Mouse (Mus musculus) G1E (cell line): ENCODE measurements around the gene St6galnac3. TPM values are rescaled to one million over a fixed set of nuclear protein-coding genes. Genes with fewer than 3 reads are reported as not detected.

Experiments
- ATAC-seq: 2 replicates; pipeline ENCODE4 v1.8.0; 2016; ENCODE audit warnings: mild to moderate bottlenecking; ENCODE audit not compliant: insufficient number of reproducible peaks, poor library complexity, low FRiP score, severe bottlenecking; ENCODE audit errors: extremely low read depth
- DNase-seq: peaks from one replicate; pipeline ENCODE4 v3.0.0; 2012; ENCODE audit warnings: low spot score
- H3K27me3 ChIP-seq: 2 replicates; pipeline ENCODE4 v1.6.1; 2012; ENCODE audit warnings: mild to moderate bottlenecking, low read length, inconsistent platforms; ENCODE audit not compliant: insufficient read depth
- H3K36me3 ChIP-seq: replicated peaks from 2 replicates; pipeline ENCODE3; 2012; ENCODE audit warnings: mild to moderate bottlenecking, inconsistent platforms
- H3K4me1 ChIP-seq: 2 replicates; pipeline ENCODE4 v1.6.1; 2012; ENCODE audit warnings: low read depth, low read length, inconsistent platforms, mixed read lengths; ENCODE audit not compliant: insufficient read depth
- H3K4me3 ChIP-seq: 2 replicates; pipeline ENCODE4 v1.5.1; 2012; ENCODE audit warnings: low read depth, mild to moderate bottlenecking, inconsistent platforms, low read length, moderate library complexity, mixed read lengths
- H3K9me3 ChIP-seq: replicated peaks from 2 replicates; pipeline ENCODE4 v1.6.1; 2012; ENCODE audit warnings: inconsistent platforms
- CTCF ChIP-seq: IDR thresholded peaks from 2 replicates; pipeline ENCODE4 v1.5.1; 2012; ENCODE audit warnings: low read depth, low read length, inconsistent platforms, mixed read lengths
- GATA1 ChIP-seq: IDR thresholded peaks from 2 replicates; pipeline ENCODE4 v1.6.1; 2012; ENCODE audit warnings: borderline replicate concordance, low read length, inconsistent platforms, mixed read lengths
- GATA2 ChIP-seq: IDR thresholded peaks from 2 replicates; pipeline ENCODE4 v1.6.1; 2012; ENCODE audit warnings: low read depth, low read length, inconsistent platforms, borderline replicate concordance
- POLR2AphosphoS5 ChIP-seq: IDR thresholded peaks from 2 replicates; pipeline ENCODE4 v1.6.1; 2012; ENCODE audit warnings: low read depth, low read length, inconsistent platforms; ENCODE audit not compliant: insufficient replicate concordance
- TAL1 ChIP-seq: conservative IDR thresholded peaks from 2 replicates; pipeline ENCODE4 v1.6.1; 2012; ENCODE audit warnings: low read depth, low read length, inconsistent platforms, mixed read lengths
- polyA plus RNA-seq: library from polyadenylated mRNA; stranded (reverse); fragments of >175 nt; gene quantifications from 2 replicates; pipeline ENCODE4 v1.2.3, GENCODE M21; 2012
- total RNA-seq, 2 experiments: library from RNA; stranded (forward) in 1 of 2; stranded (reverse) in 1 of 2; fragments of 200-1000 nt in 1 of 2; fragments of >200 nt in 1 of 2; fragmentation: Nextera tagmentation in 1 of 2; gene quantifications; 2 replicates each; pipeline ENCODE4 v1.2.3; 2014 to 2017

The St6galnac3 gene
- total and polyA plus RNA-seq, 3 experiments: 1.3 to 62.8 (median 45.7) TPM

DNA sequence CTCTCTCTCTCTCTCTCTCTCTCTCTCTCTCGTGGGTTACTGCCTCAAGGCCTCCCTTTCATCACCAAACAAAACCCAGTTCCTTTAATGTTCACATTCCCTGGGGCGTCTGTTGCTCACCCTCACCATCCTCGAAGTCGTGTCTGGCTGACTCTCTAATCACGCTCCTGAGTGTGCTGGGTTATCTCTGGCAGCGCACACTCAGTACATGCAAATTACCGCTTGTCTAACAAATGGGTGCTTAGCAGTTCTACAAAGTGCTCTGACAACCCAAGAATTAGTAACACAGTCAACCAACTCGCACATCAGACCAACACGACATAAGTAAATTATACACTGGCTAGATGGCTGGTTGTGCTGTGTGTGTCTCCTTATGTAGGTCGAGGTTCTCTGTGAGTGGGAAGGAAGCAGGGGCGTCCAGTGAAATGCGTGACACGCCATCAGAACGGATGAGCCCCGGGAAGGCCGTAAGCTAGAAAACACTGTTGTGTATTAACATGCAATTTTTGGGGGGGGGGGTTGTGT is 11.8 kb upstream of the St6galnac3 start:
- no peak for TF ChIP-seq POLR2AphosphoS5
- TF ChIP-seq GATA2: no peak
- no peak for TF ChIP-seq TAL1
- TF ChIP-seq GATA1: no peak
- no peak for TF ChIP-seq CTCF
- no peak for DNase-seq

DNA sequence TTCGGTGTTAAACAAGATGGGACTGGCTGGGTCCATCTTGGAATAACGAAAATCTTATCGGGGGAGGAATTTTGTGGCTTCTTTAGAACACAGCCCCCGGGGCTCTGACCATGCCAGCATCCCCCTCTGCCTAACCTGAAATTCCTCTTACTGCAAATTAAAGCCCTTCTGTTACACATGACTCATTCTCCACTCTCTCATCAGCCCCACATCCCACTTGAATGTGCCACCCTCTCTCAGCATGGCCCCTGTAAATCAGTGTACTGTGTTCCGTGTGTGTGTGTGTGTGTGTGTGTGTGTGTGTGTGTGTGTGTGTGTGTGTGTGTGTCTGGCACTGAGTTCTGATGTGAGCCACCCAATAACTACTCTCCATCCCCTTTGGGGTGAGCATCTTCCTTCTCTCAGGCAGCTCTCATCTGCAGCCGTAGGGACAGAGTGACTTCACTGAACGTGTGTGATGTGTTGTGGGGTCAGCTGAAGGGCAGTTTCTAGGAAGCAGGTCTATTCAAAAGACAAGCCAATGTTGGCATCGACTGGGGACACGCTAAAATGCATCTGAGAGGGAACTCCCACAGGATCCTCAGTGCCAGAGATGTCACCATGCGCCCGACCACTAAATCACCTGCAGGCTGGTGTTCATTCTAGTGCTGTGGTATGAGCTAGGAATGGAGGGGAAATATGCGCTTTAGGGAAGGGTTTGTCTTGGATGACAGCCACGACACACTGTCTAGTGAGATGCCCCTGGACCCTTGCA is 11.0 kb upstream of the St6galnac3 start:
- H3K4me1 ChIP-seq: peaks cover 23% of the 10 kb centered on the region

More for the DNA sequence above, 11.8 kb upstream of the St6galnac3 start:
- H3K36me3 ChIP-seq: no peaks in the 10 kb centered on the region
- no peaks in the 10 kb centered on the region for H3K9me3 ChIP-seq
- H3K4me3 ChIP-seq: no peak overlapping the region
- H3K27me3 ChIP-seq: peaks cover 3% of the 10 kb centered on the region; the same call in 1 of the 2 replicates
- no peak for ATAC-seq
- H3K4me1 ChIP-seq: peaks cover 23% of the 10 kb centered on the region

DNA sequence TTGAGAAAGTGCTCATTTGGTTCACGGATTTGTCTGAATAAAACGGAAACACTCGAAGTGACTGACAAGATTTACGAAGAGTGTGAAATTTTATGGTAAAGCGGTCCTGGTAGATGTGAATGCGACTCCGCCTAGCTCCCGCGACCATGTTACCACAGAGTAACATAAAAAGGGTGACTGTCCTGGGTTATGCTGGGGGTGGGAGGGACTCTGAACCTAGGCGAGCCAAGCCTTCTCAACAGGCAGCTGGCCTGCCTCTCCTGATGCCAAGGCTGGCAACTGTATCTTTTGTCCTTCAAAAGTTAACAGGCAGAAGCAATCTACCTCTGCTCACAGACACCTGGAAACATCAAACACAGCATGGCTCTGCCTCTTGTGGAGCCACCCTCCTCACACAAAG is 9.8 kb upstream of the St6galnac3 start:
- Histone ChIP-seq H3K4me1 (peaks cover 19% of the 10 kb centered on the region), H3K4me3 (no peak overlapping the region), H3K36me3 (no peaks in the 10 kb centered on the region), H3K9me3 (no peaks in the 10 kb centered on the region), H3K27me3 (peaks cover 3% of the 10 kb centered on the region; the same call in 1 of the 2 replicates)
- no peak for TF ChIP-seq GATA1
- no peak for TF ChIP-seq GATA2
- no peak for TF ChIP-seq TAL1
- TF ChIP-seq CTCF: no peak
- no peak for TF ChIP-seq POLR2AphosphoS5
- ATAC-seq (no peak), DNase-seq (no peak)

More for the DNA sequence above, 11.0 kb upstream of the St6galnac3 start:
- Histone ChIP-seq H3K27me3 (peaks cover 3% of the 10 kb centered on the region; the same call in 1 of the 2 replicates), H3K9me3 (no peaks in the 10 kb centered on the region), H3K4me3 (no peak overlapping the region), H3K36me3 (no peaks in the 10 kb centered on the region)
- ATAC-seq: no peak
- no peak for DNase-seq
- no peak for TF ChIP-seq GATA2
- no peak for TF ChIP-seq CTCF
- no peak for TF ChIP-seq POLR2AphosphoS5
- no peak for TF ChIP-seq GATA1
- TF ChIP-seq TAL1: no peak

DNA sequence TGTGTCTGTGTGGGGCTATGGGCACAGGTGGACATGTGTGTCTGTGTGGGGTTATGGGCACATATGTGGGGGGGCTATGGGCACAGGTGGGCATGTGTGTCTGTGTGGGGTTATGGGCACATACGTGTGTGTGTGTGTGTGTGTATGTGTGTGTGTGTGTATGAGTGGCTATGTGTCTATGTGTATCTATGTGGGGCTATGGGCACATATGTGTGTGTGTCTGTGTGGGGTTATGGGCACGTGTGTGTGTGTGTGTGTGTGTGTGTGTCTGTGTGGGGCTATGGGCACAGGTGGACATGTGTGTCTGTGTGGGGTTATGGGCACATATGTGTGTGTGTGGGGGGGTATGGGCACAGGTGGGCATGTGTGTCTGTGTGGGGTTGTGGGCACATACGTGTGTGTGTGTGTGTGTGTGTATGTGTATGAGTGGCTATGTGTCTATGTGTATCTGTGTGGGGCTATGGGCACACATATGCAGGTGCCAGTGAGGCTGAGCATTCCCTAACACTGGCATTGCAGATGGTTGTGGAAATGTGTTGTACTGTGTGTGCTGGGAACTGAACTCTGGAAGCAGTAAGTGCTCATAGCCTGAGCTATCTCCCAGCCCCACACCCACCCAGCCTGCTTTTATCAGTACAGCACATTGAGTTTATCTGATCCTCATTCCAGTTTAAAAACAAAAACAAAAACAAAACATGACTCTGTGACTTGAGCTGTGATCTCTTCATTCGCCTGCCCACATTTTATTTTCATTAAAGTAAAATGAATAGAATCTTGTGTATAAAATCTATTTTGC is 8.6 kb upstream of the St6galnac3 start:
- Histone ChIP-seq H3K27me3 (peaks cover 3% of the 10 kb centered on the region; the same call in 1 of the 2 replicates), H3K4me3 (no peak overlapping the region), H3K36me3 (no peaks in the 10 kb centered on the region), H3K9me3 (no peaks in the 10 kb centered on the region), H3K4me1 (peaks cover 13% of the 10 kb centered on the region)
- DNase-seq: no peak
- no peak for ATAC-seq
- TF ChIP-seq CTCF (no peak), TAL1 (0 out of 2 replicates have a peak, but pooled peaks have one; percentile 24), GATA2 (no peak), GATA1 (no peak)

DNA sequence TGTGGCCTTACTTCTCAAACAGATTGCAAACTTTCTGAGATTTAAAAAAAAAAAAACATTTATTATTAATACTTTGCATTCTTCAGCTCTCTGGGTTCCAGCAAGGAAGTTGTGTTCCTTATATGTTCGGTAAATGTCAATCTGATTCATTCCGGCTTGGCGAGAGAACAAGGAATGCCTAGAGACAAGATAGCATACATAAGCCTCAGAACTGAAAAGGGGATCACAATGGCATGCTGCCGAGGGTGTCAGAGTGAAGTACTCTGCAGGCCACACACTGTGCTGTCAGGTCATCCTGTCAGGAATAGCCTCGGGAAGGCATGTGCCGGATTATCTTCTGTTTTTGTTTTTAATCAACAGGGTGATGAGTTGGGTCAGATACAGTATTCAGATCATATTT is 7.8 kb upstream of the St6galnac3 start:
- Histone ChIP-seq H3K36me3 (no peaks in the 10 kb centered on the region), H3K4me1 (peaks cover 13% of the 10 kb centered on the region), H3K4me3 (no peak overlapping the region), H3K9me3 (no peaks in the 10 kb centered on the region), H3K27me3 (peaks cover 3% of the 10 kb centered on the region; the same call in 1 of the 2 replicates)
- no peak for TF ChIP-seq CTCF
- no peak for TF ChIP-seq TAL1
- no peak for TF ChIP-seq GATA2
- TF ChIP-seq POLR2AphosphoS5: no peak
- TF ChIP-seq GATA1: no peak
- DNase-seq (no peak), ATAC-seq (no peak)

DNA sequence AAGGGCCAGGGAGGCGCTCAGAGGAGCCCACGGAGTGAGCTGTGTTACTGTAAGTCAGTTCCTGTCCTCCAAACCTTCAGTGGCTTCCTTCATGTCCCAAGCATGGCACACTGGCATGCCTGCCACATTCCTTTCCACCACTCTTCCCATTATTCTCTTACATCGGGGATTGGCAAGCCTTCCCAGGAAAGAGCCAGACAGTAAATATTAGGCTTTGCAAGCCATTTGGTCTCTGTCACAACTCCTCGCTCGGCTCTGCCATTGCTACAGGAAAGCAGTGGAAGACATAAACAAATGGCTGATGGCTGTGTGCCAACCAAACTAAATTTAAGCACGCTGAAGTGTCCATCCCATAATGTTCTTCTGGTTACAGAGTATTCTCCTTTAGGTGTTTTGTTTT is 7.1 kb upstream of the St6galnac3 start:
- Histone ChIP-seq H3K27me3 (peaks cover 3% of the 10 kb centered on the region; the same call in 1 of the 2 replicates), H3K4me1 (peaks cover 13% of the 10 kb centered on the region), H3K36me3 (no peaks in the 10 kb centered on the region), H3K4me3 (no peak overlapping the region), H3K9me3 (no peaks in the 10 kb centered on the region)
- no peak for ATAC-seq
- no peak for TF ChIP-seq CTCF
- TF ChIP-seq GATA2: no peak
- TF ChIP-seq POLR2AphosphoS5: no peak
- TF ChIP-seq TAL1: no peak
- no peak for TF ChIP-seq GATA1
- no peak for DNase-seq
